Mouse (Mus musculus) hematopoietic stem cell, adult 5-6 weeks (primary cell): ENCODE measurements around the gene Rnf114. TPM values are rescaled to one million over a fixed set of nuclear protein-coding genes. Genes with fewer than 3 reads are reported as not detected.

Experiments used
- ATAC-seq, 2 experiments: fragments of 125-278 bp in 1 of 2; replicated peaks in 1 of 2; 2 replicates each; pipeline ENCODE4 v1.8.0; 2016 to 2017; ENCODE audit warnings: inconsistent platforms in 2 of 2, mild to moderate bottlenecking in 2 of 2, moderate number of reproducible peaks in 2 of 2, low read depth in 1 of 2, moderate TSS enrichment in 1 of 2; ENCODE audit not compliant: low FRiP score in 2 of 2, poor library complexity in 2 of 2, severe bottlenecking in 2 of 2, insufficient read depth in 1 of 2, low TSS enrichment in 1 of 2
- total RNA-seq: library from RNA; stranded (forward); fragments of 172-1452, 232-1000 nt; gene quantifications from 2 replicates; pipeline ENCODE4 v1.2.3, GENCODE M21; 2017

Rnf114 gene
- total RNA-seq, 1 experiment from 2014 or later, result 53.4 TPM

GRCm38 (mm10) chr2:167544004-167544356, 51.5 kb downstream of the Rnf114 start:
- ATAC-seq, result no peak

DNA sequence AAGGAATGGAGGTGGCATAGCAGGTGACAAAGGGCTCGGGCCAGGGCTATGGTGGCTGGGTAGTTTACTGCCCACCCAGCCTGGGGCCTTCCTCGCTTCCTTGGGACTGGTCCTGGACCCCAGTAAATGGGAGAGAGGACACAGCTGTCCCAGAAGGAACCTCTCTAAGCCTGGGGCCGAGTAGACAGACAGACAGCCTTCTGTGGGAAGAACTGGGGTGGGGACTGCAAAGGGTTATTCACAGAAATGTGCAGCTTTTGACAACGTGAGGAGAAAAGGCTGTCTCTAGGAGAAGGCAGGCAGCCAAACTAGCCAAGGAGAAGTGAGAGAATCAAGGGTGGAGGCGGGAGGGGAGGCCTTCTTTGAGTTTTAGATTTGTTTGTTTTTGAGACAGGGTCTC, 52.0 kb downstream of the Rnf114 start:
- ATAC-seq, result no peak

DNA sequence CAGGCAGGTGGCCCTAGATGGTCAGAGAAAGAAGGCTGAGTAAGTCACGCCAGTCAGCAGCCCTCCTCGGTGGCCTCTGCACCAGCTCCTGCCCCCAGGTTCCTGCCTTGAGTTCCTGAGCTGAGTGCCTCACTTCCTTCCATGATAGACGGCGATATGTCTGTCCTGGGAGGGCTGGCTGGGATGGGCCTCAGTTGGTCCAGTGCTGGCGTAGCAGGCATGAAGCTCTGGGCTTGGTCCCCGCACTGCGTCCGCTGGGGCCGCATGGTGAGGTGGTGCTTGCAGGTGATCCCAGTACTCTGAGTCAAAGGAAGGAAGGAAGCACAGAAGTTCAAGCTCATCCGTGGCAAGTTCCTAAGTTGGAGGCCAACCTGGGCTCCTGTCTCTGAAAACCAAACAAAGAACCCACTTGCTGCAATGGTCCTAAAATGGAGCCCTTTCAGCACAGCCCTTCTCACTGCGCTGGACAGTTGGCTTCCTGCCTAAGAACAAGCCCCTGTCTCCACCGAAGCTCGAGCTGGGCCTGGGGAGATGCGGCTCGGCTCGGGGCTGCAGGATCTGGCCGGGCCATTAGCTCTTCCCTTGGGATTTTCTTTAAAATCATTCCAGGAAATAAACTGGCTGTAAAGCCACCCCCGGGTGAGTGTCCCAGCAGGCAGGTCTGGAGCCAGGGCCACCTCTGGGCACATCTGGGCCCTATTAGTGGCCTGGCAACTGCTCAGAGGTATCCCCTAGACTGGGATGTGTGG, 54.2 kb downstream of the Rnf114 start:
- ATAC-seq, result no peak

DNA sequence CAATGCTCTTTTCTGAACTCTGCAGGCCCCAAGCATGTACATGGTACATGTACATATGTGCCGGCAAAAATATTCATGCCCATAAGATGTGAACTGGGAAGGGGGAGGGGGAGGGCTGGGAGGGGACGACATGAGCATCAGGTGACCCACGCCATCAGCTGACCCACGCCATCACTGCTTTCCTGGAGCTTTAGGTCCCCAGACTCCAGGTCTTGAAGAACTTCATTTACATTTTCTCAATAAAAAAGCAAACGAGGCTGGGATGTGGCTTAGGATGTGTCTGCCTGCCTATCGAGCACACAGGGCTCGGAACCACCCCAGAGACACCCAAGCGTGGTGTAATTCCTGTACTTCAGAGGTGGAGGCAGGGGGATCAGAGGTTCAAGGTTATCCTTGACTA, 55.0 kb downstream of the Rnf114 start:
- ATAC-seq, result no peak

DNA sequence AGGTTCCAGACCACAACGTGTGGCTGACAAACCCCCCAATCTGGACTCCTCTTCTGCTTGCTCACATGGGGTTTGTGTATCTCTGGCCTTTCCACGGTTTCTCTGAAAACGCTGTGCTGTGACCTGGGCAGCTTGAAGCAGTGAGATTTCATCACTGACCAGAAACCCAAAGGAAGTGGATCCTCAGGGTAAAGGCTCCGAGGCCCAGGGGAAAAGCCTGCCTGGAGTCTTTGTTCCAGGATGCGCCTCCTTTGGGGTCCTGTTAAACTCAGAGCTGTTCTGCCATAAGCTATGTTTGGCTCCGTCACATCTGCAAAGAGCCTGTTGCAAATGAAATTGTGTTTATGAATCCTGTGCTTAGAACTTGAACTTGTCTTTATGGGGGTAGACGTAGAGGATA, 56.5 kb downstream of the Rnf114 start:
- no peak for ATAC-seq

GRCm38 (mm10) chr2:167550341-167550854, 58.0 kb downstream of the Rnf114 start:
- no peak for ATAC-seq

GRCm38 (mm10) chr2:167551342-167551920, 59.0 kb downstream of the Rnf114 start:
- no peak for ATAC-seq

- ATAC-seq, result no peak
These were observed 59.8 kb downstream of the Rnf114 start for GRCm38 (mm10) chr2:167552292-167552691.

- no peak for ATAC-seq
These were observed 60.5 kb downstream of the Rnf114 start for GRCm38 (mm10) chr2:167552927-167553402.

DNA sequence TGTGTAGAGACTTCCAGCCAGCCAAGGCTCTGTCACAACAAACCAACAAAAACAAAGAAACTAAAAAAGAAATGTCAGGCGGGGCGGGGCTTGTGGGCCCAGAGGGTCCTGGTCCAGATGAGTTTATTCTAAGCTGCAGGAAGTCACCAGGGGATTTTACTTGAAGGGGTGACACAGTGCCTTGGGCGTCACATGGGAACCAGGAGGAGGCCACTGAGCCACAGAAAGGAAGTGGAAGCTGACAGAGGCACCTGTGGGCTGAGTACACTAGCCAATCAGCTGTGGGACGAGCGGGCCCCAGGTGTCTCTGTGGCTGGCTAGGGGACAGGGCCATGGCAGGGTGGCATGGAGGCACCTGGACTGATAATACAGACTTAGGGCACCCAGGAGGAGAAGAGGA, 63.3 kb downstream of the Rnf114 start:
- ATAC-seq, result 0 out of 4 replicates have a peak, but pooled peaks of 1 of the 2 experiments have one; percentile 21

DNA sequence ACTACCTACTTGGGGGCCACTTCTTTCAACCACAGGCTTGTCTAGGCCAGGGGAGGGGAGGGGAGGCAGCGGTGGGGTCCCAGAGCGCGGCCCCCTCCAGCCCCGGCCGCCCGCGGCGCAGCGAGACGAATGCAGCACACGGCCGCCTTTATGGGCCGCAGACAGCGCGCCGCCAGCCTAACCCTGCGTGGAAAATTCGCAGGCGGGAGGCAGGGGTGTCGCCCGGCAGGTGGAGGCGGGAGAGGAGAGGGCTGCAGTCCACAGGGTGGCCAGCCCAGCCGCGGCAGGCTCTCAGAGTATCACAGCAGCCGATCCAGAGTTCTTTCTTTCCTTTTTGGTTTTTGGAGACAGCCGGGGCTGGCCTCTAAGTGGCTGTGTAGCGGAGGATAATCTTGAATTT, 67.0 kb downstream of the Rnf114 start:
- no peak for ATAC-seq

GRCm38 (mm10) chr2:167562101-167562500, 69.7 kb downstream of the Rnf114 start:
- ATAC-seq, result 0 out of 4 replicates have a peak, but pooled peaks of 1 of the 2 experiments have one; percentile 37

- no peak for ATAC-seq
These were observed 70.6 kb downstream of the Rnf114 start for GRCm38 (mm10) chr2:167563035-167563434.

DNA sequence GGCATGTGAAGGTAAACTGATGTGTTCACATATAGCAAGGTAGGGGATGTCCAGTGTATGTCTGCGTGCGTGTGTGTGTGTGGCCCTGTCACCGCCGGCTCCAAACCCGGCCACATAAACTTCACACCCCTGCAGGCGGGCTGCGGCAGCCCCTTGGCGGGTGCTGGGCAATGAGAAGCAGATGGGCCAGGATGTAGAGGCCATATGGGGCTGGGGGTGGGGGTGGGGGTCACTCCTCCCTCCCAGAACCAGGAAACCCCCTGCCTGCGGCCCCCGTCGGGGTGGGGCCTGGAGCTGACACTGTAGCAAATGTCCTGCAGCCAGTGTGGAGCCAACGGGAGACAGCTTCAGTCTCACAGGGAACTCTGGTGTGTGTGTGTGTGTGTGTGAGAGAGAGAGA, 71.3 kb downstream of the Rnf114 start:
- ATAC-seq, result no peak

DNA sequence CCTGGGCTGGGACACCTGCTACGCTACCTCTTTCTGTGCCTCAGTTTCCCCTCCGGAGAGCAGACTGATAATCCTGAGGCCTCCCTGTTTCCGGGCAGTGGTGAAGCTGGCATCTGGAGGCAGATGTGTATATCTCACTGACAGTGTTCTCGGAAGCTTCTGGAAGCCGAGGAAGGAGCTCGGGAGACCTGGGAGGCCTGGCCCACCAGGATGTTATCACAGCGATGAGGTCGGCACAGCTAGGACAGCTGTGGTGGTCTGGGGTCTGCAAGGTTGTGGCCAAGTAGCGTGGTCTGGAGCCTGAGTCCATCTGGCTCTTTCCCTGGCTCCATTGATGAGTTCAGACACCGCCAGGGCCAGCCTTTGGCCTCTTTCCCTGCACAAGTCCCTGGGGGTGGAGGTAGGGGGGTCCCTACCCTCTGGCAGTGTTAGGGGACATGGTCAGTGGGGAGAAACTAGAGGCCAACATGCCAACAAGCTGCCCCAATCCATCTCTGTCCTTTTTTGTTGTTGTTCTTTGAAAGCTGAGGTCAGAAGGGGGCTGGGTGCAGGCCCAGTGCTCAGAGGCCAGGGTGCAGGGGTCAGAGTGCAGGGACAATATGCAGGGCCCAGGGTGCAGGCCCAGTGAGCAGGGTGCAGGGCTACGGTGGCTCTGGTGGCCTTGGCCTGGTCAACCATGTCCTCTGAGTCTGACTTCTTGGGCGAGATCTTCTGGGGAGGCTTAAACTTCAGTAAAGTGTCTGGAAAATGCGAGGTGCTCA, 72.3 kb downstream of the Rnf114 start:
- no peak for ATAC-seq

- no peak for ATAC-seq
These were observed 72.8 kb downstream of the Rnf114 start for GRCm38 (mm10) chr2:167565312-167565656.

DNA sequence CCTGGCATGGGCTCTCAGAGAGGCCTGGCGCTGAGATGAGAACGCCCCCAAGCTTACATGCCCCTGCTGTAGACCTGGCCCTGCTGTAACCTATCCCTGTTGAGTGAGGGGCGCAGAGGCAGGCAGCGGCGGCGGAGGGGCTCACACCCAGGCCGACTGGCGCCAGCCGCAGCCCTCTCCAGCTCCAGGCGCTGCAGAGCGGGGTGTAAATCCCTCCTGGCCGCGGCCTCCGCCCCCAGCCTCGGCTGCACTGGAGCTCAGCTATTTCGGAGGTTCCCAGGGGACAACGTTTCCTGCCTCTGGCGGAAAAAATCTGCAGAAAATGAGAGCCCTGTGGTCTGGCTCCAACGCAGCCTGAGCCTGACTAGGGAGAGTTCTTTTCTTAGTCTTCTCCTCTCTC, 73.2 kb downstream of the Rnf114 start:
- ATAC-seq, result no peak
